Comparison of ENCODE assay signal across 12 mouse cellular contexts in genomic region chr14:61874206-61874605, GRCm38 (mm10).
"Had no signal": no experiment of that assay in that cellular context is flagged by ENCODE, and none has a peak within 500 bp of the region (broad histone marks: within the 10 kb centered on the region; RNA-seq: fewer than 3 reads in every experiment).

No protein-coding gene starts in this region.

- H3K9ac ChIP-seq: liver, embryonic 12.5 days; lung, embryonic 14.5 days; midbrain, embryonic 15.5 days; neural tube, embryonic 12.5 days had no signal

- ATAC-seq: liver, embryonic 12.5 days; midbrain, embryonic 15.5 days had no signal

- H3K4me1 ChIP-seq: liver, embryonic 12.5 days; midbrain, embryonic 15.5 days; neural tube, embryonic 12.5 days had no signal

- H3K27ac ChIP-seq: liver, embryonic 12.5 days; midbrain, embryonic 15.5 days; neural tube, embryonic 12.5 days had no signal

- DNase-seq: kidney, postnatal 25 days; lung, embryonic 14.5 days; lung, postnatal 10 days; lung, postnatal 4 days; right cerebral cortex, postnatal 4 days; spleen, adult 18-20 months; thymus, adult 2 months; thymus, postnatal 25 days had no signal

- H3K9me3 ChIP-seq: liver, embryonic 12.5 days; midbrain, embryonic 15.5 days; neural tube, embryonic 12.5 days had no signal

- H3K4me2 ChIP-seq: liver, embryonic 12.5 days; lung, embryonic 14.5 days; midbrain, embryonic 11.5 days; midbrain, embryonic 15.5 days; neural tube, embryonic 12.5 days had no signal

- H3K4me3 ChIP-seq: liver, embryonic 12.5 days; midbrain, embryonic 15.5 days; neural tube, embryonic 12.5 days had no signal

- H3K27me3 ChIP-seq: liver, embryonic 12.5 days; midbrain, embryonic 15.5 days; neural tube, embryonic 12.5 days had no signal

- H3K36me3 ChIP-seq: liver, embryonic 12.5 days; midbrain, embryonic 15.5 days; neural tube, embryonic 12.5 days had no signal
